Mouse (Mus musculus): ENCODE measurements around the gene Supt5. TPM values are rescaled to one million over a fixed set of nuclear protein-coding genes. Genes with fewer than 3 reads are reported as not detected.

Gene Supt5
- polyA plus RNA-seq, 1 experiment from 2014 or later: 104 TPM

- Histone ChIP-seq H3K4me2 (peak overlapping the region; percentile 38), H3K9ac (0 out of 2 replicates have a peak overlapping the region, but pooled peaks have one; percentile 3), H3K4me3 (peak overlapping the region; percentile 2), H3K9me3 (no peaks in the 10 kb centered on the region), H3K27ac (replicated peaks) (peak overlapping the region; percentile 57), H3K36me3 (no peaks in the 10 kb centered on the region), H3K4me1 (replicated peaks) (peaks cover 51% of the 10 kb centered on the region), H3K27me3 (no peaks in the 10 kb centered on the region)
- 11% methylated on average over 30 of the region's 30 CpGs for WGBS
- no peak for ATAC-seq (ENCODE audit: low FRiP score, low read depth)
Observed at GRCm38 (mm10) chr7:28381017-28381790, 42.7 kb upstream of the Supt5 start.

- Histone ChIP-seq H3K4me3 (peak within 1 kb of the TSS; percentile 51), H3K9me3 (no peaks in the 10 kb centered on the region), H3K4me1 (replicated peaks) (peaks cover 59% of the 10 kb centered on the region), H3K27me3 (no peaks in the 10 kb centered on the region), H3K9ac (peak within 1 kb of the TSS; percentile 62), H3K36me3 (no peaks in the 10 kb centered on the region), H3K4me2 (peak within 1 kb of the TSS; percentile 86), H3K27ac (replicated peaks) (peak within 1 kb of the TSS; percentile 75)
- WGBS: 58% methylated on average over 17 of the region's 17 CpGs
- ATAC-seq (ENCODE audit: low FRiP score, low read depth): no peak
Observed at GRCm38 (mm10) chr7:28380237-28381016, 41.9 kb upstream of the Supt5 start, which contains the start of gene Zfp36. Gene Zfp36, minus strand, starts transcription at chr7:28380253.

GRCm38 (mm10) chr7:28378769-28379651, 40.5 kb upstream of the Supt5 start:
- H3K4me1 ChIP-seq (replicated peaks): peaks cover 62% of the 10 kb centered on the region
- H3K36me3 ChIP-seq: no peaks in the 10 kb centered on the region
- H3K4me3 ChIP-seq: peak overlapping the region; percentile 51
- ATAC-seq (ENCODE audit: low FRiP score, low read depth): peak; percentile 21
- 1% methylated on average over 53 of the region's 53 CpGs for WGBS
- H3K27me3 ChIP-seq: no peaks in the 10 kb centered on the region
- H3K4me2 ChIP-seq: peak overlapping the region; percentile 86
- H3K9me3 ChIP-seq: no peaks in the 10 kb centered on the region
- H3K9ac ChIP-seq: peak overlapping the region; percentile 62
- H3K27ac ChIP-seq (replicated peaks): peak overlapping the region; percentile 75

GRCm38 (mm10) chr7:28378066-28378690, 39.6 kb upstream of the Supt5 start:
- H3K4me3 ChIP-seq: peak overlapping the region; percentile 51
- no peaks in the 10 kb centered on the region for H3K9me3 ChIP-seq
- 41% methylated on average over 32 of the region's 32 CpGs for WGBS
- peak overlapping the region; percentile 62 for H3K9ac ChIP-seq
- H3K36me3 ChIP-seq: no peaks in the 10 kb centered on the region
- no peaks in the 10 kb centered on the region for H3K27me3 ChIP-seq
- no peak for ATAC-seq (ENCODE audit: low FRiP score, low read depth)
- peak overlapping the region; percentile 86 for H3K4me2 ChIP-seq
- peaks cover 62% of the 10 kb centered on the region for H3K4me1 ChIP-seq (replicated peaks)
- no peak overlapping the region; the same call in 1 of the 2 replicates for H3K27ac ChIP-seq (replicated peaks)

GRCm38 (mm10) chr7:28377190-28378065, 38.9 kb upstream of the Supt5 start:
- H3K4me3 ChIP-seq: peak overlapping the region; percentile 51
- H3K4me1 ChIP-seq (replicated peaks): peaks cover 57% of the 10 kb centered on the region
- H3K27ac ChIP-seq (replicated peaks): no peak overlapping the region
- H3K9ac ChIP-seq: no peak overlapping the region
- peak overlapping the region; percentile 86 for H3K4me2 ChIP-seq
- 74% methylated on average over 18 of the region's 18 CpGs for WGBS
- no peaks in the 10 kb centered on the region for H3K27me3 ChIP-seq
- H3K36me3 ChIP-seq: no peaks in the 10 kb centered on the region
- no peaks in the 10 kb centered on the region for H3K9me3 ChIP-seq
- ATAC-seq (ENCODE audit: low FRiP score, low read depth): no peak

- Histone ChIP-seq H3K9ac (peak overlapping the region; percentile 56), H3K36me3 (no peaks in the 10 kb centered on the region), H3K27ac (replicated peaks) (peak overlapping the region; percentile 86), H3K4me1 (replicated peaks) (peaks cover 50% of the 10 kb centered on the region), H3K4me3 (peak overlapping the region; percentile 44), H3K4me2 (peak overlapping the region; percentile 73), H3K9me3 (no peaks in the 10 kb centered on the region), H3K27me3 (no peaks in the 10 kb centered on the region)
- no peak for ATAC-seq (ENCODE audit: low FRiP score, low read depth)
- WGBS: 5% methylated on average over 30 of the region's 30 CpGs
Observed at GRCm38 (mm10) chr7:28376011-28376771, 37.6 kb upstream of the Supt5 start.

GRCm38 (mm10) chr7:28375176-28375921, 36.8 kb upstream of the Supt5 start:
- Histone ChIP-seq H3K9ac (peak overlapping the region; percentile 56), H3K36me3 (no peaks in the 10 kb centered on the region), H3K4me2 (peak overlapping the region; percentile 73), H3K27ac (replicated peaks) (peak overlapping the region; percentile 86), H3K4me3 (peak overlapping the region; percentile 44), H3K27me3 (no peaks in the 10 kb centered on the region), H3K9me3 (no peaks in the 10 kb centered on the region), H3K4me1 (replicated peaks) (peaks cover 54% of the 10 kb centered on the region)
- WGBS: under 1% methylated on average over 36 of the region's 36 CpGs
- ATAC-seq (ENCODE audit: low FRiP score, low read depth): peak; percentile 10

GRCm38 (mm10) chr7:28374647-28375046, 36.1 kb upstream of the Supt5 start:
- H3K4me1 ChIP-seq (replicated peaks): peaks cover 61% of the 10 kb centered on the region
- no peak overlapping the region for H3K4me2 ChIP-seq
- H3K36me3 ChIP-seq: no peaks in the 10 kb centered on the region
- H3K9ac ChIP-seq: no peak overlapping the region
- 81% methylated on average over 10 of the region's 10 CpGs for WGBS
- no peak overlapping the region for H3K4me3 ChIP-seq
- H3K9me3 ChIP-seq: no peaks in the 10 kb centered on the region
- peak overlapping the region; percentile 86; the same call in 1 of the 2 replicates for H3K27ac ChIP-seq (replicated peaks)
- H3K27me3 ChIP-seq: no peaks in the 10 kb centered on the region
- ATAC-seq (ENCODE audit: low FRiP score, low read depth): no peak

- Histone ChIP-seq H3K27ac (replicated peaks) (peak overlapping the region; percentile 92; the same call in 1 of the 2 replicates), H3K4me2 (no peak overlapping the region), H3K4me1 (replicated peaks) (peaks cover 56% of the 10 kb centered on the region), H3K27me3 (no peaks in the 10 kb centered on the region), H3K9me3 (no peaks in the 10 kb centered on the region), H3K36me3 (no peaks in the 10 kb centered on the region), H3K4me3 (no peak overlapping the region), H3K9ac (no peak overlapping the region)
- ATAC-seq (ENCODE audit: low FRiP score, low read depth): no peak
- 89% methylated on average over 7 of the region's 7 CpGs for WGBS
Observed at GRCm38 (mm10) chr7:28373891-28374495, 35.4 kb upstream of the Supt5 start.

Data from hindbrain, embryonic 15.5 days (tissue).